Mouse (Mus musculus): ENCODE results near the gene Plp2. TPM values are rescaled to one million over a fixed set of nuclear protein-coding genes. Genes with fewer than 3 reads are reported as not detected.
A peak's percentile ranks its signal among the peaks of the same experiment; 100 is the strongest.

Gene Plp2
- polyA plus RNA-seq, 1 experiment from 2014 or later, result 25.7 TPM

GRCm38 (mm10) chrX:7639536-7640325, 31.5 kb downstream of the Plp2 start:
- H3K27ac ChIP-seq (ENCODE audit: low read depth), result no peak overlapping the region
- H3K9ac ChIP-seq (replicated peaks), result no peak overlapping the region
- no peaks in the 10 kb centered on the region for H3K4me1 ChIP-seq (ENCODE audit: insufficient read depth)
- peaks cover 16% of the 10 kb centered on the region for H3K27me3 ChIP-seq (ENCODE audit: insufficient read depth, low read length)
- no peak overlapping the region for H3K4me2 ChIP-seq (ENCODE audit: low read depth, low read length)
- no peaks in the 10 kb centered on the region for H3K9me3 ChIP-seq (ENCODE audit: low read length)
- no peak overlapping the region for H3K4me3 ChIP-seq (ENCODE audit: low read depth, low read length)
- DNase-seq (no peak), ATAC-seq (no peak)
- WGBS (ENCODE audit: insufficient replicate concordance), result 22% methylated on average over 13 of the region's 13 CpGs
- no peaks in the 10 kb centered on the region for H3K36me3 ChIP-seq (replicated peaks; ENCODE audit: insufficient read depth, low read length)
- TF ChIP-seq EP300 (IDR thresholded peaks at IDR 0.05; ENCODE audit: low read depth) (no peak), CTCF (IDR thresholded peaks at IDR 0.05; ENCODE audit: low read depth) (no peak)

- no peaks in the 10 kb centered on the region for H3K9me3 ChIP-seq (ENCODE audit: low read length)
- no peaks in the 10 kb centered on the region for H3K4me1 ChIP-seq (ENCODE audit: insufficient read depth)
- 13% methylated on average over 33 of the region's 42 CpGs for WGBS (ENCODE audit: insufficient replicate concordance)
- no peaks in the 10 kb centered on the region for H3K36me3 ChIP-seq (replicated peaks; ENCODE audit: insufficient read depth, low read length)
- no peak within 1 kb of the TSS for H3K27ac ChIP-seq (ENCODE audit: low read depth)
- peak; percentile 87 for DNase-seq
- H3K27me3 ChIP-seq (ENCODE audit: insufficient read depth, low read length), result peaks cover 13% of the 10 kb centered on the region
- TF ChIP-seq EP300 (IDR thresholded peaks at IDR 0.05; ENCODE audit: low read depth) (no peak), CTCF (IDR thresholded peaks at IDR 0.05; ENCODE audit: low read depth) (no peak)
- peak within 1 kb of the TSS; percentile 20; the same call in 1 of the 2 replicates for H3K4me3 ChIP-seq (ENCODE audit: low read depth, low read length)
- H3K9ac ChIP-seq (replicated peaks), result no peak within 1 kb of the TSS
- peak within 1 kb of the TSS; percentile 64 for H3K4me2 ChIP-seq (ENCODE audit: low read depth, low read length)
- ATAC-seq, result peak; percentile 97
Measured at GRCm38 (mm10) chrX:7638401-7639091, 32.6 kb downstream of the Plp2 start, which contains the start of gene Syp. Syp (plus strand) TSS chrX:7638471.

- Histone ChIP-seq H3K4me2 (ENCODE audit: low read depth, low read length) (no peak overlapping the region), H3K27ac (ENCODE audit: low read depth) (no peak overlapping the region), H3K9ac (replicated peaks) (no peak overlapping the region), H3K36me3 (replicated peaks; ENCODE audit: insufficient read depth, low read length) (no peaks in the 10 kb centered on the region), H3K27me3 (ENCODE audit: insufficient read depth, low read length) (peaks cover 13% of the 10 kb centered on the region), H3K4me3 (ENCODE audit: low read depth, low read length) (no peak overlapping the region), H3K9me3 (ENCODE audit: low read length) (no peaks in the 10 kb centered on the region), H3K4me1 (ENCODE audit: insufficient read depth) (no peaks in the 10 kb centered on the region)
- WGBS (ENCODE audit: insufficient replicate concordance), result 54% methylated on average over 3 of the region's 3 CpGs
- TF ChIP-seq EP300 (IDR thresholded peaks at IDR 0.05; ENCODE audit: low read depth) (no peak), CTCF (IDR thresholded peaks at IDR 0.05; ENCODE audit: low read depth) (no peak)
- no peak for ATAC-seq
- DNase-seq, result no peak
Measured at GRCm38 (mm10) chrX:7635101-7635500, 36.1 kb downstream of the Plp2 start.

- no peaks in the 10 kb centered on the region for H3K36me3 ChIP-seq (replicated peaks; ENCODE audit: insufficient read depth, low read length)
- H3K27me3 ChIP-seq (ENCODE audit: insufficient read depth, low read length), result no peaks in the 10 kb centered on the region
- no peaks in the 10 kb centered on the region for H3K4me1 ChIP-seq (ENCODE audit: insufficient read depth)
- no peaks in the 10 kb centered on the region for H3K9me3 ChIP-seq (ENCODE audit: low read length)
- ATAC-seq (no peak), DNase-seq (no peak)
- WGBS (ENCODE audit: insufficient replicate concordance), result 63% methylated on average over 6 of the region's 6 CpGs
- no peak overlapping the region for H3K27ac ChIP-seq (ENCODE audit: low read depth)
- TF ChIP-seq CTCF (IDR thresholded peaks at IDR 0.05; ENCODE audit: low read depth) (no peak), EP300 (IDR thresholded peaks at IDR 0.05; ENCODE audit: low read depth) (no peak)
- no peak overlapping the region for H3K4me3 ChIP-seq (ENCODE audit: low read depth, low read length)
- H3K4me2 ChIP-seq (ENCODE audit: low read depth, low read length), result no peak overlapping the region
- no peak overlapping the region for H3K9ac ChIP-seq (replicated peaks)
Measured at GRCm38 (mm10) chrX:7632560-7632959, 38.6 kb downstream of the Plp2 start.

Other genes with a start within 250 kb of the Plp2 start
- not detected in 2 replicates for gene Foxp3, start 97.7 kb downstream of the Plp2 start, polyA plus RNA-seq (2015; fragmentation: Nextera tagmentation; extraction: Ambion mirVana)
- 0.26 and 0.35 TPM in 2 replicates for gene Ppp1r3f, start 97.1 kb downstream of the Plp2 start, polyA plus RNA-seq (2015; fragmentation: Nextera tagmentation; extraction: Ambion mirVana)
- gene Ccdc22, start 65.9 kb downstream of the Plp2 start, polyA plus RNA-seq (2015; fragmentation: Nextera tagmentation; extraction: Ambion mirVana), result 9.9 and 10.5 TPM in 2 replicates
- 0.05 and 0.07 TPM in 2 replicates for gene Cacna1f, start 64.3 kb downstream of the Plp2 start, polyA plus RNA-seq (2015; fragmentation: Nextera tagmentation; extraction: Ambion mirVana)
- 0.04 TPM in 1 of 2 replicates, not detected in the other for gene Syp, start 32.9 kb downstream of the Plp2 start, polyA plus RNA-seq (2015; fragmentation: Nextera tagmentation; extraction: Ambion mirVana)
- 1.7 TPM in 2 replicates for gene Prickle3, start 14.1 kb downstream of the Plp2 start, polyA plus RNA-seq (2015; fragmentation: Nextera tagmentation; extraction: Ambion mirVana)
- 2.4 TPM in 2 replicates for gene Magix, start 9.9 kb upstream of the Plp2 start, polyA plus RNA-seq (2015; fragmentation: Nextera tagmentation; extraction: Ambion mirVana)
- gene Gpkow, start 25.7 kb upstream of the Plp2 start, polyA plus RNA-seq (2015; fragmentation: Nextera tagmentation; extraction: Ambion mirVana), result 8.0 and 9.3 TPM in 2 replicates
- 17.4 and 18.5 TPM in 2 replicates for gene Wdr45, start 42.9 kb upstream of the Plp2 start, polyA plus RNA-seq (2015; fragmentation: Nextera tagmentation; extraction: Ambion mirVana)
- gene Gm45208, start 50.9 kb upstream of the Plp2 start, polyA plus RNA-seq (2015; fragmentation: Nextera tagmentation; extraction: Ambion mirVana), result not detected in 2 replicates
- gene Praf2, start 57.0 kb upstream of the Plp2 start, polyA plus RNA-seq (2015; fragmentation: Nextera tagmentation; extraction: Ambion mirVana), result 1.9 and 2.1 TPM in 2 replicates
- gene Ccdc120, start 79.5 kb upstream of the Plp2 start, polyA plus RNA-seq (2015; fragmentation: Nextera tagmentation; extraction: Ambion mirVana), result 2.0 and 3.4 TPM in 2 replicates
- 9.6 and 10.3 TPM in 2 replicates for gene Tfe3, start 91.2 kb upstream of the Plp2 start, polyA plus RNA-seq (2015; fragmentation: Nextera tagmentation; extraction: Ambion mirVana)
- 15.4 and 16.4 TPM in 2 replicates for gene Gripap1, start 118.4 kb upstream of the Plp2 start, polyA plus RNA-seq (2015; fragmentation: Nextera tagmentation; extraction: Ambion mirVana)
- 0.09 and 0.15 TPM in 2 replicates for gene Kcnd1, start 150.9 kb upstream of the Plp2 start, polyA plus RNA-seq (2015; fragmentation: Nextera tagmentation; extraction: Ambion mirVana)
- 22.2 and 25.0 TPM in 2 replicates for gene Otud5, start 170.0 kb upstream of the Plp2 start, polyA plus RNA-seq (2015; fragmentation: Nextera tagmentation; extraction: Ambion mirVana)
- gene Pim2, start 206.9 kb upstream of the Plp2 start, polyA plus RNA-seq (2015; fragmentation: Nextera tagmentation; extraction: Ambion mirVana), result 3.0 and 3.3 TPM in 2 replicates
- 7.1 and 9.0 TPM in 2 replicates for gene Slc35a2, start 212.6 kb upstream of the Plp2 start, polyA plus RNA-seq (2015; fragmentation: Nextera tagmentation; extraction: Ambion mirVana)
- gene Pqbp1, start 227.9 kb upstream of the Plp2 start, polyA plus RNA-seq (2015; fragmentation: Nextera tagmentation; extraction: Ambion mirVana), result 39.2 and 41.9 TPM in 2 replicates
- gene Timm17b, start 228.0 kb upstream of the Plp2 start, polyA plus RNA-seq (2015; fragmentation: Nextera tagmentation; extraction: Ambion mirVana), result 117 TPM in 2 replicates
- gene Gm10491, start 236.4 kb upstream of the Plp2 start, polyA plus RNA-seq (2015; fragmentation: Nextera tagmentation; extraction: Ambion mirVana), result not detected in 2 replicates
- not detected in 2 replicates for gene Gm10490, start 238.2 kb upstream of the Plp2 start, polyA plus RNA-seq (2015; fragmentation: Nextera tagmentation; extraction: Ambion mirVana)
- 0.06 TPM in 1 of 2 replicates, not detected in the other for gene Pcsk1n, start 248.4 kb upstream of the Plp2 start, polyA plus RNA-seq (2015; fragmentation: Nextera tagmentation; extraction: Ambion mirVana)